Mouse (Mus musculus) cortical plate, adult 2 months (tissue): ENCODE measurements at regions not wholly inside any gene's neighbourhood (a gene's known extent, or its start where the extent isn't known, plus 50 kb on each side); places are given as distances from the start of the nearest gene placed in this dataset.

ENCODE experiments used
- H3K27ac ChIP-seq: fragments of 200-500 bp; 2 replicates; pipeline ENCODE4 v1.5.1; 2012; ENCODE audit warnings: low read length, control low read depth, inconsistent platforms; ENCODE audit not compliant: insufficient read depth
- H3K4me1 ChIP-seq: fragments of 200-500 bp; 2 replicates; pipeline ENCODE4 v1.6.1; 2011; ENCODE audit warnings: low read length; ENCODE audit not compliant: control insufficient read depth, insufficient read depth
- H3K4me3 ChIP-seq: fragments of 200-500 bp; 2 replicates; pipeline ENCODE4 v1.5.1; 2011; ENCODE audit warnings: mild to moderate bottlenecking, low read length, control low read depth; ENCODE audit not compliant: insufficient read depth
- CTCF ChIP-seq: fragments of 200-500 bp; IDR thresholded peaks from 2 replicates; pipeline ENCODE4 v1.5.1; 2011; ENCODE audit warnings: mild to moderate bottlenecking, control low read depth, low read length; ENCODE audit not compliant: insufficient read depth; ENCODE audit errors: extremely low read depth
- POLR2A ChIP-seq: fragments of 200-500 bp; IDR thresholded peaks from 2 replicates; pipeline ENCODE4 v1.6.1; 2011; ENCODE audit warnings: mild to moderate bottlenecking, low read length, control low read depth; ENCODE audit not compliant: insufficient read depth; ENCODE audit errors: extremely low read depth

- no peaks in the 10 kb centered on the region for H3K4me1 ChIP-seq
- no peak for TF ChIP-seq POLR2A
- no peak for TF ChIP-seq CTCF
- no peak overlapping the region for H3K27ac ChIP-seq
- H3K4me3 ChIP-seq = no peak overlapping the region
These were observed 186.2 kb upstream of the Mki67 start for GRCm38 (mm10) chr7:135902106-135903055.

GRCm38 (mm10) chr7:135911376-135911775 is 195.2 kb upstream of the Mki67 start:
- H3K4me1 ChIP-seq = no peaks in the 10 kb centered on the region
- TF ChIP-seq CTCF = no peak

GRCm38 (mm10) chr7:135913923-135914634 is 197.9 kb upstream of the Mki67 start:
- no peak overlapping the region for H3K27ac ChIP-seq
- H3K4me3 ChIP-seq = no peak overlapping the region
- TF ChIP-seq POLR2A (no peak), CTCF (no peak)
- H3K4me1 ChIP-seq = no peaks in the 10 kb centered on the region

More at GRCm38 (mm10) chr7:135911376-135911775, 195.2 kb upstream of the Mki67 start:
- Histone ChIP-seq H3K27ac (no peak overlapping the region), H3K4me3 (no peak overlapping the region)

GRCm38 (mm10) chr7:135923876-135924275 is 207.7 kb upstream of the Mki67 start:
- TF ChIP-seq POLR2A (no peak), CTCF (no peak)
- Histone ChIP-seq H3K4me3 (no peak overlapping the region), H3K27ac (no peak overlapping the region), H3K4me1 (peaks cover 1% of the 10 kb centered on the region; the same call in 1 of the 2 replicates)

GRCm38 (mm10) chr7:135924641-135925040 is 208.5 kb upstream of the Mki67 start:
- no peak overlapping the region for H3K27ac ChIP-seq
- TF ChIP-seq POLR2A = no peak
- TF ChIP-seq CTCF = no peak
- no peak overlapping the region for H3K4me3 ChIP-seq
- peaks cover 1% of the 10 kb centered on the region; the same call in 1 of the 2 replicates for H3K4me1 ChIP-seq

GRCm38 (mm10) chr7:135930091-135930490 is 213.9 kb upstream of the Mki67 start:
- TF ChIP-seq CTCF = no peak
- TF ChIP-seq POLR2A = no peak
- Histone ChIP-seq H3K4me3 (no peak overlapping the region), H3K27ac (no peak overlapping the region), H3K4me1 (no peaks in the 10 kb centered on the region)

GRCm38 (mm10) chr7:135932595-135933175 is 216.5 kb upstream of the Mki67 start:
- H3K4me3 ChIP-seq = no peak overlapping the region
- no peak overlapping the region for H3K27ac ChIP-seq
- TF ChIP-seq CTCF = no peak
- TF ChIP-seq POLR2A = no peak
- no peaks in the 10 kb centered on the region for H3K4me1 ChIP-seq

- Histone ChIP-seq H3K27ac (no peak overlapping the region), H3K4me1 (no peaks in the 10 kb centered on the region), H3K4me3 (no peak overlapping the region)
- no peak for TF ChIP-seq POLR2A
These were observed 219.0 kb upstream of the Mki67 start for GRCm38 (mm10) chr7:135935180-135935579.

GRCm38 (mm10) chr7:135937465-135937864 is 221.3 kb upstream of the Mki67 start:
- Histone ChIP-seq H3K4me3 (no peak overlapping the region), H3K4me1 (no peaks in the 10 kb centered on the region), H3K27ac (no peak overlapping the region)
- TF ChIP-seq CTCF = no peak
- no peak for TF ChIP-seq POLR2A
